Comparison of ENCODE assay signal across 23 mouse cellular contexts in the genomic region with DNA sequence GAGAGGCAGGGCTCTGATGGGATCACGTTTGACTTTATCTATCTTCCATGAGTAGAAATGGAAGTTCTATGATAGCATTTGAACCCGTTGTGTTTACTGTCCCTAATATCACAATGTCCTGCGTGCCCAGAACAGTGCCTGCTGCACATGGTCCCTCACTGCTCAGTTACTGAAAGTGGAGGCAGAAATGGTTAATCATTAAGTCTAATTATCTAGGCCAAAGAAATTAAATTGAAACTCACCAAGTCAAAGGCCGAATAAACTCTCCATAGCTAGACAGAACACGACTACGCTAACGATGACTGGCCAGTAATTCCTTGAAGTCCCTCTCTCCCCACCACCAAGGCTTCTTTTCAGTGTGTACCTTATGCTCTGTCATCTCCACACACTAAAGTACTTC. TPM values are rescaled to one million over a fixed set of nuclear protein-coding genes. Genes with fewer than 3 reads are reported as not detected.
DNase-seq lines count a peak whose midpoint lies in the region; ATAC-seq and TF ChIP-seq lines count a peak whose summit lies in the region.
"Had no signal": no experiment of that assay in that cellular context is flagged by ENCODE, and none has a peak within 500 bp of the region (broad histone marks: within the 10 kb centered on the region; RNA-seq: fewer than 3 reads in every experiment).

No protein-coding gene starts in this region.

- no peak overlapping the region for H3K4me3 ChIP-seq in forebrain, embryonic 16.5 days (replicated peaks; ENCODE audit: low read length)
- no peak overlapping the region for H3K4me3 ChIP-seq in forebrain, postnatal 0 days (ENCODE audit: low read depth, low read length)
- H3K4me3 ChIP-seq in kidney, embryonic 15.5 days (replicated peaks): no peak overlapping the region
- no peak overlapping the region for H3K4me3 ChIP-seq in midbrain, embryonic 14.5 days (replicated peaks; ENCODE audit: low read depth, low read length)
- H3K4me3 ChIP-seq in hindbrain, postnatal 0 days (ENCODE audit: low read length): no peak overlapping the region
- H3K4me3 ChIP-seq: heart, embryonic 10.5 days; hindbrain, embryonic 13.5 days; lung, embryonic 15.5 days; midbrain, embryonic 10.5 days; stomach, embryonic 15.5 days had no signal

- H3K9me3 ChIP-seq in forebrain, embryonic 16.5 days (ENCODE audit: control insufficient read depth, low read length): no peaks in the 10 kb centered on the region
- no peaks in the 10 kb centered on the region for H3K9me3 ChIP-seq in forebrain, postnatal 0 days (ENCODE audit: low read length)
- no peaks in the 10 kb centered on the region for H3K9me3 ChIP-seq in kidney, embryonic 15.5 days (replicated peaks)
- H3K9me3 ChIP-seq in midbrain, embryonic 14.5 days (ENCODE audit: control insufficient read depth, low read length): no peaks in the 10 kb centered on the region
- H3K9me3 ChIP-seq in hindbrain, postnatal 0 days (ENCODE audit: low read length): no peaks in the 10 kb centered on the region
- H3K9me3 ChIP-seq: G1E; heart, embryonic 10.5 days; hindbrain, embryonic 13.5 days; lung, embryonic 15.5 days; midbrain, embryonic 10.5 days; stomach, embryonic 15.5 days had no signal

- no peaks in the 10 kb centered on the region for H3K27me3 ChIP-seq in forebrain, embryonic 16.5 days (replicated peaks; ENCODE audit: control insufficient read depth, insufficient read depth, low read length)
- H3K27me3 ChIP-seq in forebrain, postnatal 0 days (ENCODE audit: insufficient read depth, low read length): no peaks in the 10 kb centered on the region
- H3K27me3 ChIP-seq in kidney, embryonic 15.5 days: no peaks in the 10 kb centered on the region
- no peaks in the 10 kb centered on the region for H3K27me3 ChIP-seq in midbrain, embryonic 14.5 days (ENCODE audit: control insufficient read depth, insufficient read depth, low read length)
- H3K27me3 ChIP-seq in hindbrain, postnatal 0 days (ENCODE audit: insufficient read depth, low read length): no peaks in the 10 kb centered on the region
- H3K27me3 ChIP-seq: hindbrain, embryonic 13.5 days; lung, embryonic 15.5 days; stomach, embryonic 15.5 days had no signal

- DNase-seq in forebrain, postnatal 0 days: no peak
- peak; percentile 53 for DNase-seq in kidney, adult 18-20 months
- peak; percentile 53 to 65 for DNase-seq in kidney, postnatal 36 days
- no peak for DNase-seq in gastrocnemius, postnatal 36 days
- DNase-seq in midbrain, embryonic 14.5 days: no peak
- no peak for DNase-seq in hindbrain, postnatal 0 days (ENCODE audit: low spot score)
- DNase-seq: adrenal gland, postnatal 10 days; cerebellum, adult 8-10 months; cerebellum, postnatal 36 days; gastrocnemius, postnatal 10 days; heart, postnatal 36 days; layer of hippocampus, adult 9-11 months; liver; thymus, postnatal 14 days had no signal

- 80% methylated on average over 7 of the region's 7 CpGs for WGBS in forebrain, embryonic 16.5 days
- WGBS in forebrain, postnatal 0 days: 76% methylated on average over 7 of the region's 7 CpGs
- WGBS in kidney, embryonic 15.5 days: 73% methylated on average over 7 of the region's 7 CpGs
- WGBS in midbrain, embryonic 14.5 days: 93% methylated on average over 7 of the region's 7 CpGs
- WGBS in hindbrain, postnatal 0 days: 88% methylated on average over 7 of the region's 7 CpGs

- no peak overlapping the region for H3K9ac ChIP-seq in forebrain, embryonic 16.5 days (replicated peaks; ENCODE audit: low read depth, low read length)
- no peak overlapping the region for H3K9ac ChIP-seq in forebrain, postnatal 0 days
- no peak overlapping the region for H3K9ac ChIP-seq in kidney, embryonic 15.5 days
- H3K9ac ChIP-seq in midbrain, embryonic 14.5 days (replicated peaks; ENCODE audit: low read length): no peak overlapping the region
- H3K9ac ChIP-seq in hindbrain, postnatal 0 days (replicated peaks; ENCODE audit: low read length): no peak overlapping the region
- H3K9ac ChIP-seq: hindbrain, embryonic 13.5 days; lung, embryonic 15.5 days; stomach, embryonic 15.5 days had no signal

- intact Hi-C loops in gastrocnemius, postnatal 36 days (cut with DNase I): no loop called here

- H3K27ac ChIP-seq in forebrain, embryonic 16.5 days (ENCODE audit: low read length): 0 out of 2 replicates have a peak overlapping the region, but pooled peaks have one; percentile 12
- no peak overlapping the region for H3K27ac ChIP-seq in forebrain, postnatal 0 days (ENCODE audit: low read depth, low read length)
- H3K27ac ChIP-seq in kidney, embryonic 15.5 days: no peak overlapping the region
- H3K27ac ChIP-seq in midbrain, embryonic 14.5 days (replicated peaks; ENCODE audit: low read depth, low read length): no peak overlapping the region
- H3K27ac ChIP-seq in hindbrain, postnatal 0 days: no peak overlapping the region
- H3K27ac ChIP-seq: heart, embryonic 10.5 days; hindbrain, embryonic 13.5 days; lung, embryonic 15.5 days; midbrain, embryonic 10.5 days; stomach, embryonic 15.5 days had no signal

- peaks cover 5% of the 10 kb centered on the region for H3K36me3 ChIP-seq in forebrain, embryonic 16.5 days (ENCODE audit: control insufficient read depth, insufficient read depth)
- H3K36me3 ChIP-seq in forebrain, postnatal 0 days (ENCODE audit: insufficient read depth): peaks cover 7% of the 10 kb centered on the region
- peaks cover 15% of the 10 kb centered on the region for H3K36me3 ChIP-seq in kidney, embryonic 15.5 days
- peaks cover 17% of the 10 kb centered on the region for H3K36me3 ChIP-seq in midbrain, embryonic 14.5 days (ENCODE audit: control insufficient read depth, insufficient read depth, low read length)
- H3K36me3 ChIP-seq in hindbrain, postnatal 0 days (ENCODE audit: insufficient read depth, low read length): no peaks in the 10 kb centered on the region; the same call in 1 of the 2 replicates
- H3K36me3 ChIP-seq: lung, embryonic 15.5 days had no signal

- no peaks in the 10 kb centered on the region; the same call in 1 of the 2 replicates for H3K4me1 ChIP-seq in forebrain, embryonic 16.5 days (replicated peaks; ENCODE audit: control insufficient read depth, insufficient read depth, low read length)
- H3K4me1 ChIP-seq in forebrain, postnatal 0 days (ENCODE audit: insufficient read depth): no peaks in the 10 kb centered on the region
- H3K4me1 ChIP-seq in kidney, embryonic 15.5 days: 0 out of 2 replicates have a peak, but pooled peaks cover 3% of the 10 kb centered on the region
- H3K4me1 ChIP-seq in midbrain, embryonic 14.5 days (ENCODE audit: control insufficient read depth, insufficient read depth, low read length): no peaks in the 10 kb centered on the region
- no peaks in the 10 kb centered on the region for H3K4me1 ChIP-seq in hindbrain, postnatal 0 days (ENCODE audit: insufficient read depth, low read length)
- H3K4me1 ChIP-seq: heart, embryonic 10.5 days; lung, embryonic 15.5 days; midbrain, embryonic 10.5 days; stomach, embryonic 15.5 days had no signal

- TF ChIP-seq CTCF in forebrain, postnatal 0 days (IDR thresholded peaks at IDR 0.05; ENCODE audit: low read depth): no peak
- no peak for TF ChIP-seq CTCF in hindbrain, postnatal 0 days (IDR thresholded peaks at IDR 0.05; ENCODE audit: low read depth)

- ATAC-seq in forebrain, embryonic 16.5 days: no peak
- ATAC-seq in forebrain, postnatal 0 days: no peak
- peak; percentile 68 for ATAC-seq in kidney, embryonic 15.5 days (replicated peaks; ENCODE audit: low FRiP score)
- no peak for ATAC-seq in midbrain, embryonic 14.5 days (ENCODE audit: low FRiP score, low TSS enrichment)
- ATAC-seq in hindbrain, postnatal 0 days: no peak
- ATAC-seq: midbrain, embryonic 16.5 days had no signal

- H3K4me2 ChIP-seq in forebrain, embryonic 16.5 days (ENCODE audit: low read length): no peak overlapping the region
- H3K4me2 ChIP-seq in forebrain, postnatal 0 days (ENCODE audit: low read depth): no peak overlapping the region
- no peak overlapping the region for H3K4me2 ChIP-seq in kidney, embryonic 15.5 days
- H3K4me2 ChIP-seq in midbrain, embryonic 14.5 days (ENCODE audit: low read length): no peak overlapping the region
- H3K4me2 ChIP-seq in hindbrain, postnatal 0 days (ENCODE audit: low read depth, low read length): no peak overlapping the region
- H3K4me2 ChIP-seq: hindbrain, embryonic 13.5 days; lung, embryonic 15.5 days; stomach, embryonic 15.5 days had no signal

RNA-seq across cellular contexts. Expression of gene Tmem19, which starts 12.8 kb away (rescaled TPM):
- polyA plus RNA-seq in forebrain, embryonic 16.5 days (2015; fragmentation: Nextera tagmentation; extraction: Ambion mirVana): 40.8 and 43.9 TPM in 2 replicates
- total RNA-seq in forebrain, postnatal 0 days (2014; rRNA removed): 30.5 and 36.0 TPM in 2 replicates
- polyA plus RNA-seq in forebrain, postnatal 0 days (2015; fragmentation: Nextera tagmentation; extraction: Ambion mirVana): 29.1 and 38.8 TPM in 2 replicates
- polyA plus RNA-seq in kidney, embryonic 15.5 days (2015; fragmentation: Nextera tagmentation; extraction: Ambion mirVana): 32.1 and 34.2 TPM in 2 replicates
- 10 to 100 TPM in 1 of 2 experiments, 1 to 10 TPM in 1; 9.0 to 16.0 TPM for total RNA-seq in gastrocnemius, postnatal 36 days (2021)
- 32.5 and 43.3 TPM in 2 replicates for polyA plus RNA-seq in midbrain, embryonic 14.5 days (2014; fragmentation: Nextera tagmentation; extraction: Ambion mirVana)
- total RNA-seq in hindbrain, postnatal 0 days (2014; rRNA removed): 13.5 and 49.9 TPM in 2 replicates
- polyA plus RNA-seq in hindbrain, postnatal 0 days (2015; fragmentation: Nextera tagmentation; extraction: Ambion mirVana): 33.5 and 34.0 TPM in 2 replicates

RNA-seq across cellular contexts. Expression of gene Rab21, which starts 34.1 kb away (rescaled TPM):
- polyA plus RNA-seq in forebrain, embryonic 16.5 days (2015; fragmentation: Nextera tagmentation; extraction: Ambion mirVana): 5.1 and 6.0 TPM in 2 replicates
- total RNA-seq in forebrain, postnatal 0 days (2014; rRNA removed): 31.2 and 34.7 TPM in 2 replicates
- 10.7 and 14.8 TPM in 2 replicates for polyA plus RNA-seq in forebrain, postnatal 0 days (2015; fragmentation: Nextera tagmentation; extraction: Ambion mirVana)
- polyA plus RNA-seq in kidney, embryonic 15.5 days (2015; fragmentation: Nextera tagmentation; extraction: Ambion mirVana): 5.3 and 5.4 TPM in 2 replicates
- 10 to 100 TPM; 42.9 to 45.1 TPM for total RNA-seq in gastrocnemius, postnatal 36 days (2021)
- 12.8 and 14.0 TPM in 2 replicates for polyA plus RNA-seq in midbrain, embryonic 14.5 days (2014; fragmentation: Nextera tagmentation; extraction: Ambion mirVana)
- total RNA-seq in hindbrain, postnatal 0 days (2014; rRNA removed): 24.8 and 27.1 TPM in 2 replicates
- 9.0 and 10.1 TPM in 2 replicates for polyA plus RNA-seq in hindbrain, postnatal 0 days (2015; fragmentation: Nextera tagmentation; extraction: Ambion mirVana)

RNA-seq across cellular contexts. Expression of gene Thap2, which starts 34.7 kb away (rescaled TPM):
- polyA plus RNA-seq in forebrain, embryonic 16.5 days (2015; fragmentation: Nextera tagmentation; extraction: Ambion mirVana): 27.2 and 30.7 TPM in 2 replicates
- total RNA-seq in forebrain, postnatal 0 days (2014; rRNA removed): 15.6 and 21.6 TPM in 2 replicates
- polyA plus RNA-seq in forebrain, postnatal 0 days (2015; fragmentation: Nextera tagmentation; extraction: Ambion mirVana): 12.0 and 13.8 TPM in 2 replicates
- polyA plus RNA-seq in kidney, embryonic 15.5 days (2015; fragmentation: Nextera tagmentation; extraction: Ambion mirVana): 19.8 and 24.0 TPM in 2 replicates
- total RNA-seq in gastrocnemius, postnatal 36 days (2021): 1 to 10 TPM; 4.4 to 6.6 TPM
- polyA plus RNA-seq in midbrain, embryonic 14.5 days (2014; fragmentation: Nextera tagmentation; extraction: Ambion mirVana): 24.5 and 27.3 TPM in 2 replicates
- 6.4 and 11.8 TPM in 2 replicates for total RNA-seq in hindbrain, postnatal 0 days (2014; rRNA removed)
- 10.1 and 12.5 TPM in 2 replicates for polyA plus RNA-seq in hindbrain, postnatal 0 days (2015; fragmentation: Nextera tagmentation; extraction: Ambion mirVana)

RNA-seq across cellular contexts. Expression of gene Zfc3h1, which starts 35.2 kb away (rescaled TPM):
- polyA plus RNA-seq in forebrain, embryonic 16.5 days (2015; fragmentation: Nextera tagmentation; extraction: Ambion mirVana): 17.5 and 21.2 TPM in 2 replicates
- 36.2 and 46.2 TPM in 2 replicates for total RNA-seq in forebrain, postnatal 0 days (2014; rRNA removed)
- 5.7 and 7.6 TPM in 2 replicates for polyA plus RNA-seq in forebrain, postnatal 0 days (2015; fragmentation: Nextera tagmentation; extraction: Ambion mirVana)
- 19.9 and 21.5 TPM in 2 replicates for polyA plus RNA-seq in kidney, embryonic 15.5 days (2015; fragmentation: Nextera tagmentation; extraction: Ambion mirVana)
- total RNA-seq in gastrocnemius, postnatal 36 days (2021): 10 to 100 TPM in 1 of 2 experiments, 1 to 10 TPM in 1; 7.6 to 12.3 TPM
- polyA plus RNA-seq in midbrain, embryonic 14.5 days (2014; fragmentation: Nextera tagmentation; extraction: Ambion mirVana): 25.4 and 28.6 TPM in 2 replicates
- 20.9 and 43.9 TPM in 2 replicates for total RNA-seq in hindbrain, postnatal 0 days (2014; rRNA removed)
- 9.8 and 11.0 TPM in 2 replicates for polyA plus RNA-seq in hindbrain, postnatal 0 days (2015; fragmentation: Nextera tagmentation; extraction: Ambion mirVana)

Comparison
In these comparisons a context has a peak if more than half of its experiments do, and no peak if none do; other contexts are left out.
1. DNase-seq: peak in kidney, adult 18-20 months (single experiment) and kidney, postnatal 36 days (2 of 2); none in forebrain, postnatal 0 days (single experiment), gastrocnemius, postnatal 36 days (0 of 2), midbrain, embryonic 14.5 days (single experiment) and hindbrain, postnatal 0 days (single experiment).